10 mouse cellular contexts compared by ENCODE assay signal in the genomic region with DNA sequence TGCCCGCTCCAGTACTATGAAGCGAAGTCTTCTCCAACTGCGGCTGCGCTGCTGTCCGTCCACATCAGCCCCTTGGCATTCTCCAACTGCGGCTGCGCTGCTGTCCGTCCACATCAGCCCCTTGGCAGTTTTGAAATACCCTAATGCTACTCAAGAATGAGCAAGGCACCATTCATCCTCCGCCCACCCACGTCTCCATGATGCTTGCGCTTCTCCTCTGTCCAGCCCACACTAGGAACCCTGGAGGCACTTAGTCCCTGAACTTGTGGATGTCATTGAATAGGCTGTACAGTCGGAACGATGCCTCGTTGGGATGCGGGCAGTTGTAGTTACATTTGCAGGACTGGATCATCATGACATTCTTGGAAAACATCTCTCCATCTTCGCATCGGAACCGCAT. TPM values are rescaled to one million over a fixed set of nuclear protein-coding genes. Genes with fewer than 3 reads are reported as not detected.
A peak's percentile ranks its signal among the peaks of the same experiment; 100 is the strongest.
DNase-seq lines count a peak whose midpoint lies in the region; ATAC-seq and TF ChIP-seq lines count a peak whose summit lies in the region.
"Had no signal": no experiment of that assay in that cellular context is flagged by ENCODE, and none has a peak within 500 bp of the region (broad histone marks: within the 10 kb centered on the region; RNA-seq: fewer than 3 reads in every experiment).

No protein-coding gene starts in this region.

- no peak for TF ChIP-seq POLR2A in brain, embryonic 14.5 days (IDR thresholded peaks at IDR 0.05; ENCODE audit: borderline replicate concordance, extremely low read depth, insufficient read depth, insufficient read length, poor library complexity, severe bottlenecking)

- H3K27ac ChIP-seq in kidney, embryonic 16.5 days (ENCODE audit: low read length), result no peak overlapping the region
- H3K27ac ChIP-seq in embryonic facial prominence, embryonic 15.5 days (replicated peaks), result no peak overlapping the region
- no peak overlapping the region for H3K27ac ChIP-seq in midbrain, embryonic 13.5 days

- no peak overlapping the region for H3K9ac ChIP-seq in kidney, embryonic 16.5 days (replicated peaks; ENCODE audit: low read length)
- no peak overlapping the region for H3K9ac ChIP-seq in embryonic facial prominence, embryonic 15.5 days
- H3K9ac ChIP-seq in midbrain, embryonic 13.5 days (replicated peaks), result no peak overlapping the region

- H3K4me1 ChIP-seq in kidney, embryonic 16.5 days (ENCODE audit: insufficient read depth, low read length), result peaks cover 46% of the 10 kb centered on the region
- H3K4me1 ChIP-seq in embryonic facial prominence, embryonic 15.5 days, result peaks cover 41% of the 10 kb centered on the region
- H3K4me1 ChIP-seq in midbrain, embryonic 13.5 days (replicated peaks), result peaks cover 62% of the 10 kb centered on the region

- no peak for TF ChIP-seq CTCF in brain, embryonic 14.5 days (IDR thresholded peaks at IDR 0.05; ENCODE audit: borderline replicate concordance, extremely low read depth, insufficient read depth, insufficient read length)

- DNase-seq in kidney, postnatal 25 days, result no peak
- DNase-seq in brain, embryonic 14.5 days (ENCODE audit: low read depth), result peak; percentile 28
- DNase-seq in layer of hippocampus, adult 8-10 months (ENCODE audit: low spot score in 2 of 2), result no peak
- DNase-seq in adipocyte (ENCODE audit: low spot score), result no peak
- DNase-seq: kidney, adult 2 months; liver; spleen, adult 18-20 months had no signal

- peak overlapping the region; percentile 90 for H3K4me2 ChIP-seq in kidney, embryonic 16.5 days (replicated peaks; ENCODE audit: low read depth, low read length)
- 0 out of 2 replicates have a peak overlapping the region, but pooled peaks have one; percentile 6 for H3K4me2 ChIP-seq in embryonic facial prominence, embryonic 15.5 days (replicated peaks)
- peak overlapping the region; percentile 91 for H3K4me2 ChIP-seq in midbrain, embryonic 13.5 days (replicated peaks)

- 95% methylated on average over 18 of the region's 18 CpGs for WGBS in kidney, embryonic 16.5 days
- 91% methylated on average over 18 of the region's 18 CpGs for WGBS in embryonic facial prominence, embryonic 15.5 days
- WGBS in midbrain, embryonic 13.5 days, result 75% methylated on average over 18 of the region's 18 CpGs

- H3K9me3 ChIP-seq in kidney, embryonic 16.5 days (ENCODE audit: low read length), result no peaks in the 10 kb centered on the region
- H3K9me3 ChIP-seq in embryonic facial prominence, embryonic 15.5 days (replicated peaks), result no peaks in the 10 kb centered on the region
- no peaks in the 10 kb centered on the region for H3K9me3 ChIP-seq in midbrain, embryonic 13.5 days

- no peak for ATAC-seq in kidney, embryonic 16.5 days (ENCODE audit: low FRiP score, low TSS enrichment)
- no peak for ATAC-seq in embryonic facial prominence, embryonic 15.5 days (ENCODE audit: insufficient number of reproducible peaks, low FRiP score, low TSS enrichment, low read depth)
- no peak for ATAC-seq in midbrain, embryonic 13.5 days

- peaks cover 10% of the 10 kb centered on the region; the same call in 1 of the 2 replicates for H3K36me3 ChIP-seq in kidney, embryonic 16.5 days (ENCODE audit: insufficient read depth, low read length)
- peaks cover 6% of the 10 kb centered on the region; the same call in 1 of the 2 replicates for H3K36me3 ChIP-seq in embryonic facial prominence, embryonic 15.5 days
- H3K36me3 ChIP-seq in midbrain, embryonic 13.5 days, result no peaks in the 10 kb centered on the region

- H3K27me3 ChIP-seq in kidney, embryonic 16.5 days (ENCODE audit: insufficient read depth, low read length), result no peaks in the 10 kb centered on the region
- H3K27me3 ChIP-seq in embryonic facial prominence, embryonic 15.5 days, result no peaks in the 10 kb centered on the region
- H3K27me3 ChIP-seq in midbrain, embryonic 13.5 days, result peaks cover 52% of the 10 kb centered on the region

- peak overlapping the region; percentile 14; the same call in 1 of the 2 replicates for H3K4me3 ChIP-seq in kidney, embryonic 16.5 days (ENCODE audit: low read length)
- H3K4me3 ChIP-seq in embryonic facial prominence, embryonic 15.5 days (replicated peaks), result peak overlapping the region; percentile 59
- H3K4me3 ChIP-seq in midbrain, embryonic 13.5 days (replicated peaks), result no peak overlapping the region

RNA-seq across cellular contexts. Expression of a gene that starts 2.4 kb away (rescaled TPM):
- polyA plus RNA-seq in kidney, embryonic 16.5 days (2015; fragmentation: Nextera tagmentation; extraction: Ambion mirVana), result 78.3 and 81.5 TPM in 2 replicates
- polyA plus RNA-seq in brain, embryonic 14.5 days (2012; rRNA removed), result 12.9 and 17.3 TPM in 2 replicates
- polyA plus RNA-seq in embryonic facial prominence, embryonic 15.5 days (2015; fragmentation: Nextera tagmentation; extraction: Ambion mirVana), result 62.7 and 66.0 TPM in 2 replicates
- polyA plus RNA-seq in midbrain, embryonic 13.5 days (2015; fragmentation: Nextera tagmentation; extraction: Ambion mirVana), result 8.5 and 10.2 TPM in 2 replicates
- 10 to 100 TPM in 1 of 4 experiments, 1 to 10 TPM in 3; 2.2 to 11.9 (median 5.3) TPM for total RNA-seq in layer of hippocampus, adult 8-10 months (2022)

Comparison
In these comparisons a context has a peak if more than half of its experiments do, and no peak if none do; other contexts are left out.
1. H3K4me2 ChIP-seq: peak in every context shown above with its lines; median percentile 91 in midbrain, embryonic 13.5 days; 90 in kidney, embryonic 16.5 days; 6 in embryonic facial prominence, embryonic 15.5 days.